Mouse (Mus musculus): Measurements from ENCODE around the gene Epn3. TPM values are rescaled to one million over a fixed set of nuclear protein-coding genes. Genes with fewer than 3 reads are reported as not detected.

Epn3 gene
- total RNA-seq, 2 experiments from 2014 or later = 0.12 to 0.31 TPM

GRCm38 (mm10) chr11:94499035-94499434 lies 739 bp downstream of the Epn3 start:
- DNase-seq = no peak
- intact Hi-C loops (cut with DNase I) = no loop called here

- DNase-seq = no peak
These were observed 1.4 kb downstream of the Epn3 start for GRCm38 (mm10) chr11:94498093-94498996.

GRCm38 (mm10) chr11:94495415-94495814 lies 4.4 kb downstream of the Epn3 start:
- intact Hi-C loops (cut with DNase I) = no loop called here
- DNase-seq = no peak

More at GRCm38 (mm10) chr11:94498093-94498996, 1.4 kb downstream of the Epn3 start:
- intact Hi-C loops (cut with DNase I) = no loop called here

GRCm38 (mm10) chr11:94491749-94492099 lies 8.1 kb downstream of the Epn3 start:
- intact Hi-C loops (cut with DNase I) = no loop called here
- DNase-seq = no peak

GRCm38 (mm10) chr11:94491035-94491748 lies 8.6 kb downstream of the Epn3 start:
- intact Hi-C loops (cut with DNase I) = no loop called here
- DNase-seq = no peak

GRCm38 (mm10) chr11:94489745-94490144 lies 10.0 kb downstream of the Epn3 start:
- intact Hi-C loops (cut with DNase I) = loop anchor here (5.0 kb wide), 3 partner anchors 87 to 362 kb away; no protein-coding TSS in a partner anchor
- no peak for DNase-seq

- intact Hi-C loops (cut with DNase I) = loop anchor here (5.0 kb wide), 3 partner anchors 87 to 362 kb away; no protein-coding TSS in a partner anchor
- no peak for DNase-seq
These were observed 10.8 kb downstream of the Epn3 start for GRCm38 (mm10) chr11:94488767-94489533.

- intact Hi-C loops (cut with DNase I) = loop anchor here (5.0 kb wide), 3 partner anchors 84 to 359 kb away; no protein-coding TSS in a partner anchor
- peak; percentile 75 to 84 for DNase-seq
These were observed 13.8 kb downstream of the Epn3 start, which contains the start of gene Spata20 for GRCm38 (mm10) chr11:94486001-94486400. TSS of gene Spata20 (minus strand) at chr11:94486179.

GRCm38 (mm10) chr11:94485223-94485622 lies 14.6 kb downstream of the Epn3 start:
- DNase-seq = no peak
- intact Hi-C loops (cut with DNase I) = loop anchor here (2.0 to 5.0 kb wide), 4 partner anchors 64 to 358 kb away; no protein-coding TSS in a partner anchor

- DNase-seq = no peak
- intact Hi-C loops (cut with DNase I) = loop anchor here (2.0 to 5.0 kb wide), 4 partner anchors 64 to 357 kb away; no protein-coding TSS in a partner anchor
These were observed 15.1 kb downstream of the Epn3 start for GRCm38 (mm10) chr11:94484636-94485035.

GRCm38 (mm10) chr11:94483921-94484320 lies 15.9 kb downstream of the Epn3 start:
- no peak for DNase-seq
- intact Hi-C loops (cut with DNase I) = loop anchor here (2.0 kb wide), 2 partner anchors 63 to 145 kb away; no protein-coding TSS in a partner anchor

- intact Hi-C loops (cut with DNase I) = loop anchor here (2.0 kb wide), 1 partner anchor 145 kb away; no protein-coding TSS in a partner anchor
- no peak for DNase-seq
These were observed 16.3 kb downstream of the Epn3 start for GRCm38 (mm10) chr11:94483436-94483835.

GRCm38 (mm10) chr11:94482738-94483137 lies 17.0 kb downstream of the Epn3 start:
- intact Hi-C loops (cut with DNase I) = loop anchor here (2.0 kb wide), 1 partner anchor 144 kb away; no protein-coding TSS in a partner anchor
- no peak for DNase-seq

GRCm38 (mm10) chr11:94481963-94482362 lies 17.8 kb downstream of the Epn3 start:
- intact Hi-C loops (cut with DNase I) = loop anchor here (2.0 kb wide), 1 partner anchor 143 kb away; no protein-coding TSS in a partner anchor
- DNase-seq = no peak

- intact Hi-C loops (cut with DNase I) = no loop called here
- no peak for DNase-seq
These were observed 19.4 kb downstream of the Epn3 start for GRCm38 (mm10) chr11:94480382-94480781.

- intact Hi-C loops (cut with DNase I) = no loop called here
- DNase-seq = no peak
These were observed 22.1 kb downstream of the Epn3 start for GRCm38 (mm10) chr11:94477651-94478050.

GRCm38 (mm10) chr11:94475722-94476121 lies 24.1 kb downstream of the Epn3 start:
- intact Hi-C loops (cut with DNase I) = no loop called here

GRCm38 (mm10) chr11:94474544-94474910 lies 25.2 kb downstream of the Epn3 start:
- intact Hi-C loops (cut with DNase I) = no loop called here

More at GRCm38 (mm10) chr11:94475722-94476121, 24.1 kb downstream of the Epn3 start:
- DNase-seq = no peak

GRCm38 (mm10) chr11:94473707-94474543 lies 25.8 kb downstream of the Epn3 start, which contains the start of gene Cacna1g:
TSS of gene Cacna1g (minus strand) at chr11:94474198.
- intact Hi-C loops (cut with DNase I) = no loop called here
- peak; percentile 80 to 87 for DNase-seq

More at GRCm38 (mm10) chr11:94474544-94474910, 25.2 kb downstream of the Epn3 start:
- DNase-seq = no peak
